Mouse (Mus musculus) gastrocnemius, postnatal 14 days (tissue): ENCODE measurements at regions not wholly inside any gene's neighbourhood (a gene's known extent, or its start where the extent isn't known, plus 50 kb on each side); places are given as distances from the start of the nearest gene placed in this dataset.

Source experiments
- DNase-seq: peaks from one replicate; pipeline ENCODE4 v3.0.0; 2021; ENCODE audit warnings: mixed read lengths
- intact Hi-C: fragments of 180-260 bp; cut with DNase I; formaldehyde crosslinking; loops from one replicate; pipeline ENCODE4 v1.15.1; 2025; ENCODE audit warnings: low total_unique reads

GRCm38 (mm10) chr4:81177443-81178041 is 265.1 kb downstream of the Mpdz start:
- DNase-seq, result no peak
- intact Hi-C loops, result loop anchor here (5.0 kb wide), 1 partner anchor 70 kb away; no protein-coding TSS in a partner anchor

- DNase-seq, result no peak
- intact Hi-C loops, result loop anchor here (5.0 kb wide), 1 partner anchor 69 kb away; no protein-coding TSS in a partner anchor
Observed at GRCm38 (mm10) chr4:81178047-81178781, 264.4 kb downstream of the Mpdz start.

GRCm38 (mm10) chr4:81178782-81179135 is 263.9 kb downstream of the Mpdz start:
- intact Hi-C loops, result loop anchor here (5.0 kb wide), 1 partner anchor 69 kb away; no protein-coding TSS in a partner anchor
- peak; percentile 87 for DNase-seq

GRCm38 (mm10) chr4:81216123-81216522 is 226.5 kb downstream of the Mpdz start:
- no peak for DNase-seq
- intact Hi-C loops, result no loop called here

GRCm38 (mm10) chr4:81217979-81218378 is 224.6 kb downstream of the Mpdz start:
- intact Hi-C loops, result no loop called here
- no peak for DNase-seq

- intact Hi-C loops, result no loop called here
- no peak for DNase-seq
Observed at GRCm38 (mm10) chr4:81222034-81222433, 220.6 kb downstream of the Mpdz start.

GRCm38 (mm10) chr4:81222468-81223175 is 220.0 kb downstream of the Mpdz start:
- intact Hi-C loops, result no loop called here
- DNase-seq, result no peak
